Mouse (Mus musculus) thymus, adult 18-20 months (tissue): Measurements from ENCODE around the gene Zfand3.

Experiments used
- DNase-seq, 2 experiments: peaks; one replicate each; pipeline ENCODE4 v3.0.0; 2022; ENCODE audit warnings: mixed read lengths in 2 of 2

Zfand3 gene

DNA sequence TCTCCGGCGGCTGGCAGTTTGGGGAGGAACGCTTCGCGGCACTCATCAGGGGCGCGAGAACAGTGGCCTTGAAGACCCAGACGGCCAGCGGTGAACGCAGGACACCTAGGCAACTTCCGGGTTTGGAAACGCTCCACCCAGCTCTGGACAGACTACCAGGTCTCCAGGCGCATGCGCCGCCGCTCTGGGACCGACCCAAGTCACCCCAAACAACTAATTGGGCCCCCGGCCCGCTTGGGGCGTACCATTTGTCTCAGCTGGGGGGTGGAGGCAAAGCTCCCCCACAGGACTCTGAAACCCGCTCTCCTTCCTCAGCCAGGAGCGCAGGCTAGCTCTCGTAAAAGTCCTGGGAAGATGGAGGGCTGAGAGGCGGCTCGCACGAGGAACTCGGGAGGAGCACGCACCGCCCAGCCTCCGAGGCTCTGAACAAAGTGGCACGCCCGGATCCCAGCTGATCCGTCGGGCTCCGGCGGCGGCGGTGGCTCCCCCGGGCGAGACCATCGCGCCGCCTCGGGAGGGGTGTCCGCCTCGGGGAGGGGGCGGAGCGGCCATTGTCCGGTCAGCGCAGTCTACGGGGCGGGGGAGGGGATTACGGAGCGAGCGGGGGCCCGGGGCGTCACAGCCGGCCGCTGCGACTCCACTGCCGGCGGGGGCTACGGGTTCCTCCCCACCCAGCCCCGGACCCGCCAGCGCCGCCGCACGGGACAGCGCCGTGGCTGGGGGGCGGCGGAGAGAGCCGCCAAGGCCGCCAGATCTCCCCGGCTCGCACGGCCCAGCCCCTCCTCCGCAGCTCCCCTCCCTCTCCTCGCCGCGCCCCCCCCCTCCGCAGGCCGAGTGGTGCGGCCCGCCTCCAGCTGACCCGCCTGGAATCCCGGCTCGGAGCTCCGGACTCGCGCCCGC lies at the start of gene Zfand3:
Zfand3 (plus strand) TSS at position 531 of the 900 bp plus-strand sequence.
- peak; percentile 80 to 85 for DNase-seq

- no peak for DNase-seq
Measured at GRCm38 (mm10) chr17:29955880-29956279, 48.7 kb upstream of the Zfand3 start.

- no peak for DNase-seq
Measured at GRCm38 (mm10) chr17:29963730-29964259, 40.7 kb upstream of the Zfand3 start.

DNA sequence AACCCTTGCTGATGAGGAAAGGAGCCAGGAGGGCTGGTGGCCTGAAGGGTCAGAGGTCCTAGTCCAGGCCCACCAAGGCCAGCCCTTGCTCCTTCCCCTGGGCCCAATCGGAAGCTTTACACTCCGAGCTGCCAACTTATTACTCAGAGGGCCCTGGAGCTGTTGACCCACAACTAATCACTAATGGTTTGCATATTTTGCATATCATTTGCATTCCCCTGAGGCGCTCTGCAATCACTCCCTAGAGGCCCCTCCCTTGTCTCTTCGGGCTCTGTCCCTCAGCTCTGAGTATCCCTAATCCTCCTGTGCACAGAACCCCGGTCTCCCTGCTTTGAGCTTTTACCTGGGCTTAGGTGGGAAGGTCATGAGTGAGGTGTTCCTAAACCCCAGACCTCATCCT lies 39.0 kb upstream of the Zfand3 start:
- no peak for DNase-seq

DNA sequence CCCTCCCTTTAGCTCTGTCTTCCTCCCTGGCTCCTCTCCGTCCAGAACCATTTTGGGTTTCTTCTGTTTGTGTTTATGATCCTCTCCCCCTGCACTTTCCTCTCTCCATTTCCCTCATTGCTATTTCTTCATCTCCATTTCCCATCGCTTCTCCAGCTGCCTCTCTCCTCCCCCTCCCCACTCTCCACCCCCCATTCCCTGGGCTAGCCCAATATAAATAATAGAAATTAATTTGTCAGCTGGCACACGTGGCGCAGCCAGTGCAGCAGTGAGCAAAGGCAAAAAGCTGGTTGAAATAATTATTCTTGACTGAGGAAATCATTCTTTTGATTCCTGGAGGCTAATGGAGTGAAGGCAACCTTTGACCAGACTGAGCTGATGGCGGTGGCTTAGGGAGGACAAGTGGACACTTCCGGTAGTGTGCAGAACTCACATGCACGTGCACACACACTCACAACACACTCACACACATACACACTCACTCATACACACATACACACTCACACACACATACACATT lies 34.4 kb upstream of the Zfand3 start, which contains the start of gene Mdga1:
Mdga1 (minus strand) TSS at position 51 of the 519 bp plus-strand sequence.
- no peak for DNase-seq

GRCm38 (mm10) chr17:29971761-29972432 lies 32.6 kb upstream of the Zfand3 start:
- DNase-seq, result no peak

- DNase-seq, result peak in 1 of 2 experiments; percentile 29
Measured at GRCm38 (mm10) chr17:29973226-29973625, 31.3 kb upstream of the Zfand3 start.

DNA sequence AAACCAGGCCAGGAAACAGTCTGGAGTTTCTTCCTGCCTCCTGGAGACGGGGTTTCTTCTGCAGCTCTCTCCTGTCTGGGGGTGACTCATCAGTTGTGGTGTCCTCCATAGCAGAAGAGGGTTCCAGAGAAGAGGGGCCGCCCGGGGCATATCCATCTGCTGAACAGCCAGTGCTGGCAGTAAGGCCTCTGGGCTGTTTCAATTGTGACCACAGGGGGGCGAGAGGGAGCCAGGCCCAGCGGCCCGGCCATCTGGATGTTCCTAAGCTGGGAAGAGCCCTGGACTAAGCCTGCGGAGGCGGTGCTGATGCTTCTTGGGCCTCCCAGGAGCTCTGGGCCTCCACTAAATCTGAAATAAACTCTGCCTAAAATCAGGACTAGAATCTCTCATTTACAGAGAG lies 28.8 kb upstream of the Zfand3 start:
- peak; percentile 40 to 46 for DNase-seq

GRCm38 (mm10) chr17:29979020-29979419 lies 25.5 kb upstream of the Zfand3 start:
- no peak for DNase-seq

DNA sequence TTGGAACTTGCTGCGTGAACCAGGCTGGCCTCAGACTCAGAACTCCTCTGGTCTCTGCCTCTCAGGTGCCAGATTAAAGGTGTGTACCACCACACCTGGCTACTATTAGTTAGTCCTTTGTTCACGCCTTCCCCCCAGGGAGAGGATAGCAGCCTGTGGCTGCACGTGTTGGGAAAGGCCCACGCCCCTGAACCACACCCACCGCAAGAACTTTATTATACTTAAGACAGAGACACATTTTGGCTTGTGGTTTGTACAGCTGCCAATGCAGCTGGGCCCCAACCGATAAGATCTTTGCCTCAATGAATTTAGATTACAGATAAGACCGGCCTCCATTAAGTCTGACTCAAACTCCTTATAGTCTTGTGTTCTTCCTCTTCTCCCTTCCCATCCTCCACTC lies 24.7 kb upstream of the Zfand3 start:
- DNase-seq, result peak; percentile 13 to 39

DNA sequence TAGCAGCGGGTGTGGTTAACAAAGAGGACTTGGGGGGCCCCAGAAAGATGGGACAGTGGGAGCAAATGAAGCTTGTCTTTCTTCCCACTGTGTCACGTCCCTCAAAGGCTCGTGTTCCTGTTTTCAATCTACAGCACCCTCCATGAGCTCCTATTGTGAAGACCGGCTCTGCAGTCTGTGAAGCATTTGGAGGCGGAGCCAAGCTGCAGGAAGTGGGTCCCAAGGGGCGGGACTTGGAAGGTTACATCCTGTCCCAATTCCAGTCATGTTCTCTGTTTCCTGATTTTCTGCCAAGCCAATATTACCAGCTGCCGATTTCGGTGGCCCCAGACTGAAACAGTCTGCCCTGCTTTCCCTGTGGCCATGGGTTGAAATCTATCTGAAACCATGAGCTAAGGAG lies 23.0 kb upstream of the Zfand3 start:
- no peak for DNase-seq

DNA sequence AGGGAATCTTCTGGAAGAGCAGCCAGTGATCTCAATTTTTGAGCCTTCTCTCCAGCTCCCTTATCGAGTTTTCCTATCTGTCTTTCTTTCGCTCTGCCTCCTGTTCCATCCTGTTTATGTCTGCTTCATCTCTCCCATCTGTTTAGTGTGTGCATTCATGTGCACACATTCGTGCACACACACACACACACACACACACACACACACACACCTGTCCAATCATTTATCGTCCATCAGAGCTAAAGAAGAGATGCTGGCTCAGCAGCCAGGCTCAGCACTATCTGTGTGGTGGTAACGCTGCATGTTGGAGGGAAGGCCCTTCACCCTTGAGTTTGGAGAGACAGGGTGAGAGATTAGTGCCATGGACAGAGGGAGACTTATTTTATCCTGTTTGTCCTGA lies 21.3 kb upstream of the Zfand3 start:
- no peak for DNase-seq

GRCm38 (mm10) chr17:29984931-29985330 lies 19.6 kb upstream of the Zfand3 start:
- no peak for DNase-seq

- DNase-seq, result no peak
Measured at GRCm38 (mm10) chr17:29985534-29985933, 19.0 kb upstream of the Zfand3 start.

DNA sequence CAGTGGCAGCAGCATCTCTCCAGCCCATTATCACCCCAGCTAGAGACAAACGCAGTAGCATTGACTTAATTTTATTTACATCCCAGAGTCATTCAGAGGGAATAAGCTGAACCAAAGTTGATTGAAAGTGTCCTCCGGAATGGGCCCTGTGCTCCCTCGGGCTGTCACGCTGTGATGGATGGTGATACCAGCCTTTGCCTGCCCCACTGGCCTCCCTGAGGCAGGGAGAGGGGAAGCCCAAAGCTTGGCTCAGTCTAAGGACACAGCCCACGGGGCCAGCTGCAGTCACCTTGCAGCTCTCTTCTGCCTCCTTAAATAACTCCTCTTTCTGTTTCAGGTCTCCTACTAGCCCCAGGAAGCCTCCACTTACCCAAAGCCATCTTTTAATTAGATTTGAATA lies 16.4 kb upstream of the Zfand3 start:
- no peak for DNase-seq

DNA sequence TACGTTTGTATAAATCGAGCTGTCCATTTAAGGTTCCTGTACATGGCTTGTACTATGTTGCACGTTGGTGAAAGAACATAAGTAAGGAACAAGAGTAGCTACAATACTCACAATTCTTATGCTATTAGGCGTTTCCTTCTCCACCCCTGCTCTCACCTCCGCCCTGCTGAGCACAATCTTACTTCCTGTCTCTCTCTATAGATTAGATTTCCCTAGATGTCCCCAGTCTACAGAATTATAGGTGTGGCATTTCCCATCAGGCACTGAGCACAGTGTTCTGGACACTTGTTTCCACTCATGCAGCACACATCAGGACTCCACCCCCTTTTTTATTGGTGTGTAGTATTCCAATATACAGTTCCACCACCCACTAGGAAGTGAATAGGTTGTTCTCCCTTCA lies 14.9 kb upstream of the Zfand3 start:
- no peak for DNase-seq

GRCm38 (mm10) chr17:29990136-29990535 lies 14.4 kb upstream of the Zfand3 start:
- no peak for DNase-seq

DNA sequence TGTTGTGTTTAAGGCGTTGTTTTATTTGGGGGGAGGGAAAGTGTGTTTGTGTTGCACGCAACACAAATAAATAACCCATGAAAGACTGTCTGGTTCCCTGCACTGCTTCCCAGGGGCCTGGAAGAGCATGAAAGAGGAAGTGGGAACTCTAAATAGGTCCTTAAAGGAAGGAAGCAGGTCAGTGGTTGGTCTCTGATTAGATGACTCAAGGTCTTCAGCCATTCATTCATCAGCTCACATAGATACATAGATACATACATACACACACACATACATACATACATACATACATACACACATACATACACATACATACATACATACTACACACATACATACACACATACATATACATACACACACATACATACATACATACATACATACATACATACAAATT lies 13.7 kb upstream of the Zfand3 start:
- no peak for DNase-seq

GRCm38 (mm10) chr17:29993488-29993887 lies 11.0 kb upstream of the Zfand3 start:
- DNase-seq, result no peak

- DNase-seq, result no peak
Measured at GRCm38 (mm10) chr17:29994011-29994410, 10.5 kb upstream of the Zfand3 start.

GRCm38 (mm10) chr17:29994459-29994858 lies 10.1 kb upstream of the Zfand3 start:
- DNase-seq, result no peak

- DNase-seq, result no peak
Measured at GRCm38 (mm10) chr17:29995986-29996385, 8.5 kb upstream of the Zfand3 start.

DNA sequence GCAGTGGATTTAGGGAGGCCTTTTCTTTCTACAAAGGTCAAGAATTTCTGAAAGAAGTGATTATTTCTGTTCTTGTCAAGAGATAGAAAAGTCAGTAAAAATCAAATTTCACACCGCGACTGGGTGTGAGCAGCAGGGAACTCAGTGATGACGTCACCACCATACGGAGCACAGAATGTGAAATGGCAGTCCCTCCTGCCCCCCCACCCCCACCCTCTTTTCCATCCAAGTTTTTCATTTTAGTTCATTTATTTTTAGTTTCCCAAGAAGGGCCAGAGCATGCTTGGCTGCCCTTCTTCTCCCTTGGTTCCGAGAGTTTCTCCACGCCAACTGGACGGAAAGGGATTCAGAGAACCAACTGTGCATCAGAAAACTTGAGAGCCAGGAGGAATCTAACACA lies 6.8 kb upstream of the Zfand3 start:
- DNase-seq, result no peak
